Mouse (Mus musculus) cerebellum, adult 9-10 months (tissue): ENCODE measurements around the gene Gm21778.
"Not testable (repeated sequence)": the region's sequence is repeated elsewhere in the genome, so short reads cannot be mapped to it uniquely, and the experiment has no call there.

Source experiments
- DNase-seq: peaks from one replicate; pipeline ENCODE4 v3.0.0; 2022

Gm21778 gene

GRCm38 (mm10) chrY:5942160-5942559 is at the start of gene Gm21778:
Gm21778 (plus strand) TSS chrY:5942460.
- DNase-seq: not testable (repeated sequence)
